Mouse (Mus musculus) ES-E14 (cell line): ENCODE data around the gene Mlxipl. TPM values are rescaled to one million over a fixed set of nuclear protein-coding genes. Genes with fewer than 3 reads are reported as not detected.

Experiments
- DNase-seq: peaks from one replicate; pipeline ENCODE4 v3.0.0-alpha.2; 2013; ENCODE audit warnings: low read depth, low spot score
- H3K27ac ChIP-seq: 2 replicates; pipeline ENCODE4 v1.5.1; 2012; ENCODE audit warnings: low read depth, mild to moderate bottlenecking, low read length, moderate library complexity, mixed read lengths; ENCODE audit not compliant: poor library complexity, insufficient read depth, severe bottlenecking
- H3K36me3 ChIP-seq: 2 replicates; pipeline ENCODE4 v1.6.1; 2012; ENCODE audit warnings: mild to moderate bottlenecking, low read length, moderate library complexity, mixed read lengths; ENCODE audit not compliant: control insufficient read depth, poor library complexity, insufficient read depth, severe bottlenecking
- H3K4me1 ChIP-seq, 2 experiments: fragments of 150-350 bp in 1 of 2; sonication (generic) in 1 of 2; 2 replicates each; pipeline ENCODE4 v1.6.1; 2012; ENCODE audit warnings: low read length in 2 of 2, mild to moderate bottlenecking in 1 of 2, mixed read lengths in 1 of 2; ENCODE audit not compliant: control insufficient read depth in 2 of 2, insufficient read depth in 2 of 2, poor library complexity in 1 of 2
- H3K4me3 ChIP-seq, 2 experiments: fragments of 150-350 bp in 1 of 2; sonication (generic) in 1 of 2; 2 replicates each; pipeline ENCODE4 v1.5.1; 2012; ENCODE audit warnings: low read length in 2 of 2, low read depth in 1 of 2, mild to moderate bottlenecking in 1 of 2, mixed read lengths in 1 of 2; ENCODE audit not compliant: insufficient read depth in 1 of 2, poor library complexity in 1 of 2, severe bottlenecking in 1 of 2
- H3K9ac ChIP-seq: 2 replicates; pipeline ENCODE4 v1.6.1; 2012; ENCODE audit warnings: low read depth, mild to moderate bottlenecking, low read length, mixed read lengths; ENCODE audit not compliant: poor library complexity, insufficient read depth, severe bottlenecking
- H3K9me3 ChIP-seq: fragments of 150-350 bp; sonication (generic); 2 replicates; pipeline ENCODE4 v1.6.1; 2012; ENCODE audit warnings: low read depth, mild to moderate bottlenecking, low read length; ENCODE audit not compliant: control insufficient read depth, insufficient read depth
- CHD2 ChIP-seq: IDR thresholded peaks from 2 replicates; pipeline ENCODE4 v1.6.1; 2014; ENCODE audit warnings: mild to moderate bottlenecking, low read depth, low read length, inconsistent platforms
- HCFC1 ChIP-seq: IDR thresholded peaks from 2 replicates; pipeline ENCODE4 v1.6.1; 2012; ENCODE audit warnings: low read length, inconsistent platforms, borderline replicate concordance; ENCODE audit not compliant: insufficient read depth
- MAFK ChIP-seq: IDR thresholded peaks from 2 replicates; pipeline ENCODE4 v1.6.1; 2014; ENCODE audit warnings: mild to moderate bottlenecking, low read depth, low read length, inconsistent platforms; ENCODE audit not compliant: insufficient read depth
- ZC3H11A ChIP-seq: IDR thresholded peaks from 2 replicates; pipeline ENCODE4 v1.6.1; 2012; ENCODE audit warnings: low read depth, mild to moderate bottlenecking, inconsistent platforms, low read length, borderline replicate concordance
- ZNF384 ChIP-seq: IDR thresholded peaks from 2 replicates; pipeline ENCODE4 v1.6.1; 2012; ENCODE audit warnings: low read depth, low read length, inconsistent platforms
- in situ Hi-C, 2 experiments: fragments of 600-800 bp; cut with MboI; formaldehyde crosslinking; loops; one replicate each; pipeline ENCODE4 v1.15.1; 2025; ENCODE audit warnings: low sequenced_read_pairs in 2 of 2, inconsistent platforms in 1 of 2; ENCODE audit not compliant: unreplicated experiment in 2 of 2
- total RNA-seq: library from RNA; depleted of rRNA; stranded (reverse); fragments of 300-350 nt; gene quantifications from 2 replicates; pipeline ENCODE4 v1.2.3, GENCODE M21; 2012

Gene Mlxipl
- total RNA-seq, 1 experiment = 7.6 TPM

- Histone ChIP-seq H3K27ac (no peak overlapping the region), H3K4me3 (no peak overlapping the region), H3K36me3 (no peaks in the 10 kb centered on the region), H3K9me3 (no peaks in the 10 kb centered on the region), H3K9ac (no peak overlapping the region), H3K4me1 (no peaks in the 10 kb centered on the region)
- in situ Hi-C loops = no loop called here
- no peak for DNase-seq
- TF ChIP-seq MAFK = no peak
- TF ChIP-seq HCFC1 = no peak
- TF ChIP-seq CHD2 = no peak
- TF ChIP-seq ZNF384 = no peak
- TF ChIP-seq ZC3H11A = no peak
Measured at GRCm38 (mm10) chr5:135144469-135144868, 54.8 kb downstream of the Mlxipl start.

DNA sequence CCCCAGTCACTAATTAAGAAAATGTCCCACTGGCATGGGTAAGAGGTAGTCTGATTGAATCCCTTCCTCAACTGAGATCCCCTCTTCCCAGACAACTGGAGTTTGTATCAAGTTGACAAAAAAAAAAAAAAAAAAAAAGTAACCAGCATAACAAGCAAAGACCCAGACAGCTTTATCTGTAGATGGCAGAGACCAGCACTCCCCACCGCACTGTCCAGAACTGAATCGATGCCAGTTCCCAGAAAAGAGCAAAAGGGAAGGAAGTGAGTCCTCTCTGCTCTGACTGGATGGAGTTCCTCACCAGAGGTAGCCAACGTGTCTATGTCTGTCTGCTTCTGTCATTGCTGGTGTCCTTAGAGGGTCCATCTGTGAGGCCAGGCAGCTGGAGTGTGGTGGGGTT lies 55.8 kb downstream of the Mlxipl start:
- in situ Hi-C loops = no loop called here
- Histone ChIP-seq H3K9me3 (no peaks in the 10 kb centered on the region), H3K36me3 (no peaks in the 10 kb centered on the region), H3K4me1 (no peaks in the 10 kb centered on the region), H3K9ac (no peak overlapping the region), H3K4me3 (no peak overlapping the region), H3K27ac (no peak overlapping the region)
- TF ChIP-seq ZNF384 (no peak), ZC3H11A (no peak), MAFK (no peak), HCFC1 (no peak), CHD2 (no peak)
- no peak for DNase-seq

GRCm38 (mm10) chr5:135145955-135146354 lies 56.3 kb downstream of the Mlxipl start:
- DNase-seq = no peak
- Histone ChIP-seq H3K4me3 (no peak overlapping the region), H3K9me3 (no peaks in the 10 kb centered on the region), H3K27ac (no peak overlapping the region), H3K9ac (no peak overlapping the region), H3K36me3 (no peaks in the 10 kb centered on the region), H3K4me1 (peaks cover 0 to 1% of the 10 kb centered on the region in 2 experiments; a peak in 1 of 4 replicates)
- in situ Hi-C loops = no loop called here
- TF ChIP-seq ZC3H11A = no peak
- TF ChIP-seq HCFC1 = no peak
- TF ChIP-seq CHD2 = no peak

- Histone ChIP-seq H3K4me3 (peak overlapping the region; percentile 77 to 93), H3K9me3 (no peaks in the 10 kb centered on the region), H3K36me3 (peaks cover 9% of the 10 kb centered on the region; the same call in 1 of the 2 replicates), H3K4me1 (peaks cover 0 to 2% of the 10 kb centered on the region in 2 experiments; a peak in 2 of 4 replicates), H3K27ac (no peak overlapping the region), H3K9ac (peak overlapping the region; percentile 85)
- in situ Hi-C loops = no loop called here
- no peak for DNase-seq
- no peak for TF ChIP-seq ZC3H11A
- no peak for TF ChIP-seq CHD2
- no peak for TF ChIP-seq ZNF384
Measured at GRCm38 (mm10) chr5:135148715-135149052, 59.0 kb downstream of the Mlxipl start.
